Comparison of ENCODE assay signal across 10 mouse cellular contexts in the genomic region with DNA sequence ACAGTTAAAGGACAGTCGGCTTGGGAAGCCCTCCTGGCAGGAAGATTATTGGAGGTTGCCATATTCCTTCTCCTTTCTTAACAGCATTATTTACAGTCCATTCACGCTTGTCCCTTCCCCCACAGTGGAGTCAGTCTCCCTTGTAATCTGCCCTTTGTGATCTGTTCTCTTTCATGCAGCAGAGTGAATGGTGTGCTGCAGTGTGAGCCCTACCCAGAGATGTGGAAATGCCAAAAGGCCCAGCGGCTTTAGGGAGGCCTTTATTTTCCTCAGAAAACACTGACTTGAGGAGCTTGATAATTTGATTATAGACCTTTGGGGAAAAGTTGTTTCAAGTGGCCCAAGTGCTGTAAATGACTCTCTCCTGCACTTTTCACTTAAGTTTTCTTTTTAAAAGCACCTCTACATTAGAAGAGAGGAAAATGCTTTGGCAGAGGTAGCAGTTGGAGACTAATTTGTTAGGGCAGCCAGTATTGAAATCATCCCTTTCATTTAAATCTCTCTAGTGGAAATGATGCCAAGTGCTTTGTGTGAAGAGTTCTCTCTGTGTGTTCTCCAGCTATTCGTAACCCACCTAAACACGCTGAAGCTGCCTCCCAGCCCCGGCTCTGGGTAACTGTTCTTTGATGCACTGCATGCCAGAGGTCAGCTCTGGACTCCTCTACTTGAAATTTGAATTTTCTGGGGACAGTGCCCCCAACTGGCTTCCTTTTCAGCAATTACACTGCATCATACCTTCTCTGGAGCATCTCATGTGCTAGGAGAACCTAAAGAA. TPM values are rescaled to one million over a fixed set of nuclear protein-coding genes. Genes with fewer than 3 reads are reported as not detected.
DNase-seq lines count a peak whose midpoint lies in the region; ATAC-seq lines count a peak whose summit lies in the region.
"Had no signal": no experiment of that assay in that cellular context is flagged by ENCODE, and none has a peak within 500 bp of the region (broad histone marks: within the 10 kb centered on the region; RNA-seq: fewer than 3 reads in every experiment).

No protein-coding gene starts in this region.

- no peaks in the 10 kb centered on the region for H3K36me3 ChIP-seq in liver, embryonic 15.5 days (replicated peaks)
- peaks cover 13% of the 10 kb centered on the region for H3K36me3 ChIP-seq in forebrain, embryonic 10.5 days (replicated peaks)
- H3K36me3 ChIP-seq in stomach, embryonic 15.5 days = no peaks in the 10 kb centered on the region
- H3K36me3 ChIP-seq: limb, embryonic 15.5 days had no signal

- no peak overlapping the region for H3K4me3 ChIP-seq in liver, embryonic 15.5 days (replicated peaks)
- H3K4me3 ChIP-seq in forebrain, embryonic 10.5 days = peak overlapping the region; percentile 19; the same call in 1 of the 2 replicates
- no peak overlapping the region for H3K4me3 ChIP-seq in stomach, embryonic 15.5 days (replicated peaks)
- H3K4me3 ChIP-seq: limb, embryonic 15.5 days had no signal

- no peaks in the 10 kb centered on the region for H3K27me3 ChIP-seq in liver, embryonic 15.5 days
- H3K27me3 ChIP-seq in forebrain, embryonic 10.5 days (ENCODE audit: poor library complexity, severe bottlenecking) = no peaks in the 10 kb centered on the region
- H3K27me3 ChIP-seq in stomach, embryonic 15.5 days (replicated peaks) = no peaks in the 10 kb centered on the region
- H3K27me3 ChIP-seq: limb, embryonic 15.5 days had no signal

- H3K4me2 ChIP-seq in liver, embryonic 15.5 days = no peak overlapping the region
- H3K4me2 ChIP-seq in stomach, embryonic 15.5 days = no peak overlapping the region
- H3K4me2 ChIP-seq: limb, embryonic 15.5 days had no signal

- DNase-seq in liver = no peak
- DNase-seq in forebrain, embryonic 10.5 days (ENCODE audit: extremely low spot score, low spot score) = peak; percentile 54
- DNase-seq in mesoderm, embryonic 11.5 days (ENCODE audit: low read depth, low spot score) = peak; percentile 47
- DNase-seq in gastrocnemius, adult 18-20 months (ENCODE audit: low spot score) = no peak
- no peak for DNase-seq in frontal cortex, postnatal 14 days (ENCODE audit: low spot score in 2 of 2)
- DNase-seq: heart, postnatal 10 days; thymus, adult 18-20 months had no signal

- H3K9me3 ChIP-seq in liver, embryonic 15.5 days (replicated peaks) = no peaks in the 10 kb centered on the region
- H3K9me3 ChIP-seq in forebrain, embryonic 10.5 days = no peaks in the 10 kb centered on the region
- H3K9me3 ChIP-seq in stomach, embryonic 15.5 days = no peaks in the 10 kb centered on the region
- H3K9me3 ChIP-seq: limb, embryonic 15.5 days had no signal

- H3K27ac ChIP-seq in liver, embryonic 15.5 days (replicated peaks) = 0 out of 2 replicates have a peak overlapping the region, but pooled peaks have one; percentile 33
- H3K27ac ChIP-seq in forebrain, embryonic 10.5 days = peak overlapping the region; percentile 89
- H3K27ac ChIP-seq in stomach, embryonic 15.5 days = peak overlapping the region; percentile 16; the same call in 1 of the 2 replicates
- H3K27ac ChIP-seq: limb, embryonic 15.5 days had no signal

- 59% methylated on average over 6 of the region's 6 CpGs for WGBS in liver, embryonic 15.5 days (ENCODE audit: insufficient replicate concordance)
- 9% methylated on average over 6 of the region's 6 CpGs for WGBS in forebrain, embryonic 10.5 days
- 33% methylated on average over 6 of the region's 6 CpGs for WGBS in stomach, embryonic 15.5 days

- no peak overlapping the region for H3K9ac ChIP-seq in liver, embryonic 15.5 days
- H3K9ac ChIP-seq in stomach, embryonic 15.5 days = no peak overlapping the region
- H3K9ac ChIP-seq: limb, embryonic 15.5 days had no signal

- H3K4me1 ChIP-seq in liver, embryonic 15.5 days (replicated peaks) = peaks cover 31% of the 10 kb centered on the region
- peaks cover 74% of the 10 kb centered on the region for H3K4me1 ChIP-seq in forebrain, embryonic 10.5 days
- peaks cover 24% of the 10 kb centered on the region for H3K4me1 ChIP-seq in stomach, embryonic 15.5 days

- ATAC-seq in liver, embryonic 15.5 days (ENCODE audit: insufficient read depth) = no peak
- ATAC-seq in stomach, embryonic 15.5 days (ENCODE audit: insufficient read depth, low FRiP score, low read depth) = no peak

RNA-seq across cellular contexts. Expression of a gene that starts 50.1 kb away (rescaled TPM):
- polyA plus RNA-seq in liver, embryonic 15.5 days (2015; fragmentation: Nextera tagmentation; extraction: Ambion mirVana) = 107 and 116 TPM in 2 replicates
- polyA plus RNA-seq in forebrain, embryonic 10.5 days (2016; fragmentation: Nextera tagmentation; extraction: Ambion mirVana) = 294 and 295 TPM in 2 replicates
- polyA plus RNA-seq in stomach, embryonic 15.5 days (2015; fragmentation: Nextera tagmentation; extraction: Ambion mirVana) = 222 and 230 TPM in 2 replicates
- total RNA-seq in gastrocnemius, adult 18-20 months (2021) = 100 to 1,000 TPM; 134 to 140 TPM

Comparison
In these comparisons a context has a peak if more than half of its experiments do, and no peak if none do; other contexts are left out.
1. H3K27ac ChIP-seq: peak in every context shown above with its lines; median percentile 89 in forebrain, embryonic 10.5 days; 33 in liver, embryonic 15.5 days; 16 in stomach, embryonic 15.5 days.
2. DNase-seq: peak in forebrain, embryonic 10.5 days (single experiment) and mesoderm, embryonic 11.5 days (single experiment); none in liver (single experiment), gastrocnemius, adult 18-20 months (single experiment) and frontal cortex, postnatal 14 days (0 of 2).